In the genomic region with DNA sequence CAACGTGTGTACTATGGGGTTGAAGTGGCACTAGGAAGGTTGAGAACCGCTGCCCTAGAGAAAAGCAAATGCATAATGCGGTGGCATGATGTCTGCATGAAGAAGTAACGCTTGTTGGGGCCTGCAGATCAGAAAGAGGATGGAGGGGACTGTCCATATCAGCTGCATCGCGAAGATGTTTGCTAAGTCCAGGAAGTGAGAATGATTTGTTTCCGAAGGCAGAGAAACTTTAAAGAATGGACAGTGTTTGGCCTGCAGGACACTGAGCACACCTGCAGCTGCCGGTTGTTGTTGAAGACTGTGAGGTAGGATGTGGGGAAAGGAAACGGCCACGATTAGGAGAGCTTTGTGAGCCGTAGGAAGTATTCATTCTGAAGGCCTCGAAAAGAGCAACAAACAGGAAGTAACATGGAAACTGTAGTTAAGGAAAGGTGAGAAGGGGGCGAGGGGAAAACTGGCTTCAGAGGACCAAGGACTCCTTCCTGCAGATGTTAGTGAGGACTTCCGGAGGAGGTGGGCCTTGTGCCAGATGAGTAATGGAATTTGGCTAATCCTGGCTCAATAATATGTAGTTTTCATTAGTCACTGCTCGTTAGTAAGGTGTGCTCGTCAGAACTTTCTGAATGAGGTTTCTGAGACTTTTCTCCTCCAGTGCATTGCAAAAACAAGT, we compare ENCODE assay signal across 10 mouse cellular contexts. TPM values are rescaled to one million over a fixed set of nuclear protein-coding genes. Genes with fewer than 3 reads are reported as not detected.
A peak's percentile ranks its signal among the peaks of the same experiment; 100 is the strongest.
DNase-seq lines count a peak whose midpoint lies in the region; ATAC-seq lines count a peak whose summit lies in the region.
"Had no signal": no experiment of that assay in that cellular context is flagged by ENCODE, and none has a peak within 500 bp of the region (broad histone marks: within the 10 kb centered on the region; RNA-seq: fewer than 3 reads in every experiment).

No protein-coding gene starts in this region.

- WGBS in heart, embryonic 10.5 days, result 68% methylated on average over 16 of the region's 16 CpGs
- 73% methylated on average over 16 of the region's 16 CpGs for WGBS in kidney, embryonic 15.5 days
- 73% methylated on average over 16 of the region's 16 CpGs for WGBS in forebrain, embryonic 13.5 days

- no peak overlapping the region for H3K4me3 ChIP-seq in heart, embryonic 10.5 days
- no peak overlapping the region for H3K4me3 ChIP-seq in kidney, embryonic 15.5 days (replicated peaks)
- no peak overlapping the region for H3K4me3 ChIP-seq in forebrain, embryonic 13.5 days

- ATAC-seq in kidney, embryonic 15.5 days (replicated peaks; ENCODE audit: low FRiP score), result no peak
- ATAC-seq in forebrain, embryonic 13.5 days, result no peak

- H3K27me3 ChIP-seq in heart, embryonic 10.5 days (ENCODE audit: insufficient read depth, poor library complexity, severe bottlenecking), result no peaks in the 10 kb centered on the region
- H3K27me3 ChIP-seq in kidney, embryonic 15.5 days, result no peaks in the 10 kb centered on the region
- H3K27me3 ChIP-seq in forebrain, embryonic 13.5 days, result no peaks in the 10 kb centered on the region

- H3K9me3 ChIP-seq in heart, embryonic 10.5 days, result no peaks in the 10 kb centered on the region
- H3K9me3 ChIP-seq in kidney, embryonic 15.5 days (replicated peaks), result no peaks in the 10 kb centered on the region
- no peaks in the 10 kb centered on the region for H3K9me3 ChIP-seq in forebrain, embryonic 13.5 days (replicated peaks)

- peaks cover 13% of the 10 kb centered on the region; the same call in 1 of the 2 replicates for H3K36me3 ChIP-seq in heart, embryonic 10.5 days
- H3K36me3 ChIP-seq in kidney, embryonic 15.5 days, result peaks cover 10% of the 10 kb centered on the region
- H3K36me3 ChIP-seq in forebrain, embryonic 13.5 days (ENCODE audit: poor library complexity, severe bottlenecking), result peaks cover 12% of the 10 kb centered on the region

- no peak overlapping the region for H3K9ac ChIP-seq in kidney, embryonic 15.5 days
- H3K9ac ChIP-seq in forebrain, embryonic 13.5 days, result no peak overlapping the region

- H3K4me2 ChIP-seq in kidney, embryonic 15.5 days, result no peak overlapping the region
- no peak overlapping the region; the same call in 1 of the 2 replicates for H3K4me2 ChIP-seq in forebrain, embryonic 13.5 days

- peak; percentile 94 for DNase-seq in heart, adult 11 months
- DNase-seq in heart, embryonic 10.5 days (ENCODE audit: low spot score), result no peak
- peak; percentile 38 for DNase-seq in 3134 (ENCODE audit: extremely low read depth, insufficient read length, low spot score)
- DNase-seq in adrenal gland, postnatal 14 days, result peak; percentile 81
- no peak for DNase-seq in cerebellum, postnatal 36 days
- DNase-seq in frontal cortex, postnatal 10 days (ENCODE audit: low spot score in 2 of 2), result no peak
- DNase-seq: layer of hippocampus, postnatal 36 days had no signal

- no peak overlapping the region for H3K27ac ChIP-seq in heart, embryonic 10.5 days
- peak overlapping the region; percentile 95 for H3K27ac ChIP-seq in kidney, embryonic 15.5 days
- no peak overlapping the region for H3K27ac ChIP-seq in forebrain, embryonic 13.5 days

- H3K4me1 ChIP-seq in heart, embryonic 10.5 days, result peaks cover 9% of the 10 kb centered on the region; the same call in 1 of the 2 replicates
- peaks cover 10% of the 10 kb centered on the region; the same call in 1 of the 2 replicates for H3K4me1 ChIP-seq in kidney, embryonic 15.5 days
- peaks cover 19% of the 10 kb centered on the region for H3K4me1 ChIP-seq in forebrain, embryonic 13.5 days

RNA-seq across cellular contexts. Expression of a gene that starts 1.9 kb away (rescaled TPM):
- 7.6 and 8.9 TPM in 2 replicates for polyA plus RNA-seq in heart, embryonic 10.5 days (2016; fragmentation: Nextera tagmentation; extraction: Ambion mirVana)
- 8.7 and 10.3 TPM in 2 replicates for total RNA-seq in adrenal gland, postnatal 14 days (2021)
- 6.8 and 8.1 TPM in 2 replicates for polyA plus RNA-seq in kidney, embryonic 15.5 days (2015; fragmentation: Nextera tagmentation; extraction: Ambion mirVana)
- polyA plus RNA-seq in forebrain, embryonic 13.5 days (2015; fragmentation: Nextera tagmentation; extraction: Ambion mirVana), result 11.5 and 13.4 TPM in 2 replicates

RNA-seq across cellular contexts. Expression of a gene that starts 46.5 kb away (rescaled TPM):
- polyA plus RNA-seq in heart, embryonic 10.5 days (2016; fragmentation: Nextera tagmentation; extraction: Ambion mirVana), result not detected in 2 replicates
- total RNA-seq in adrenal gland, postnatal 14 days (2021), result 0.41 and 1.2 TPM in 2 replicates
- polyA plus RNA-seq in kidney, embryonic 15.5 days (2015; fragmentation: Nextera tagmentation; extraction: Ambion mirVana), result 0.25 TPM in 1 of 2 replicates, not detected in the other
- polyA plus RNA-seq in forebrain, embryonic 13.5 days (2015; fragmentation: Nextera tagmentation; extraction: Ambion mirVana), result not detected in 2 replicates
- total RNA-seq: layer of hippocampus, postnatal 36 days had no signal
- polyA plus RNA-seq: forebrain, embryonic 11.5 days had no signal

Comparison
In these comparisons a context has a peak if more than half of its experiments do, and no peak if none do; other contexts are left out.
1. DNase-seq: peak in heart, adult 11 months (single experiment), 3134 (single experiment) and adrenal gland, postnatal 14 days (single experiment); none in heart, embryonic 10.5 days (single experiment), cerebellum, postnatal 36 days (0 of 2) and frontal cortex, postnatal 10 days (0 of 2).